Mouse (Mus musculus): ENCODE data around the gene Twist2. TPM values are rescaled to one million over a fixed set of nuclear protein-coding genes. Genes with fewer than 3 reads are reported as not detected.

Gene Twist2
- 64.4 and 65.0 TPM in 2 replicates for polyA plus RNA-seq (2016; fragmentation: Nextera tagmentation; extraction: Ambion mirVana)

- Histone ChIP-seq H3K27ac (peak within 1 kb of the TSS; percentile 96), H3K9ac (peak within 1 kb of the TSS; percentile 72), H3K4me2 (replicated peaks) (peak within 1 kb of the TSS; percentile 88), H3K4me1 (peaks cover 29% of the 10 kb centered on the region), H3K4me3 (peak within 1 kb of the TSS; percentile 59), H3K36me3 (no peaks in the 10 kb centered on the region), H3K9me3 (no peaks in the 10 kb centered on the region), H3K27me3 (peaks cover 34% of the 10 kb centered on the region)
- WGBS, result under 1% methylated on average over 71 of the region's 77 CpGs
- peak; percentile 78 for ATAC-seq (ENCODE audit: insufficient number of reproducible peaks, insufficient read depth, low FRiP score, low TSS enrichment)
Observed at GRCm38 (mm10) chr1:91800967-91801843, at the start of gene Twist2. Gene Twist2 (plus strand): TSS chr1:91801461.

- Histone ChIP-seq H3K27me3 (no peaks in the 10 kb centered on the region), H3K27ac (no peak overlapping the region), H3K4me3 (no peak overlapping the region), H3K9ac (no peak overlapping the region), H3K4me2 (replicated peaks) (no peak overlapping the region), H3K4me1 (peaks cover 19% of the 10 kb centered on the region), H3K9me3 (no peaks in the 10 kb centered on the region), H3K36me3 (no peaks in the 10 kb centered on the region)
- 72% methylated on average over 9 of the region's 9 CpGs for WGBS
- ATAC-seq (ENCODE audit: insufficient number of reproducible peaks, insufficient read depth, low FRiP score, low TSS enrichment), result no peak
Observed at GRCm38 (mm10) chr1:91752931-91753330, 48.3 kb upstream of the Twist2 start.

GRCm38 (mm10) chr1:91755102-91755501, 46.2 kb upstream of the Twist2 start:
- Histone ChIP-seq H3K9me3 (no peaks in the 10 kb centered on the region), H3K27me3 (no peaks in the 10 kb centered on the region), H3K4me2 (replicated peaks) (peak overlapping the region; percentile 37), H3K36me3 (no peaks in the 10 kb centered on the region), H3K27ac (no peak overlapping the region), H3K4me1 (peaks cover 32% of the 10 kb centered on the region), H3K9ac (no peak overlapping the region), H3K4me3 (no peak overlapping the region)
- peak; percentile 71 for ATAC-seq (ENCODE audit: insufficient number of reproducible peaks, insufficient read depth, low FRiP score, low TSS enrichment)
- 2% methylated on average over 9 of the region's 9 CpGs for WGBS

- H3K9ac ChIP-seq, result no peak overlapping the region; the same call in 1 of the 2 replicates
- peaks cover 49% of the 10 kb centered on the region for H3K4me1 ChIP-seq
- H3K4me3 ChIP-seq, result no peak overlapping the region
- no peaks in the 10 kb centered on the region for H3K9me3 ChIP-seq
- H3K36me3 ChIP-seq, result no peaks in the 10 kb centered on the region
- peak overlapping the region; percentile 36 for H3K4me2 ChIP-seq (replicated peaks)
- WGBS, result 25% methylated on average over 16 of the region's 16 CpGs
- H3K27me3 ChIP-seq, result no peaks in the 10 kb centered on the region
- peak overlapping the region; percentile 72 for H3K27ac ChIP-seq
- no peak for ATAC-seq (ENCODE audit: insufficient number of reproducible peaks, insufficient read depth, low FRiP score, low TSS enrichment)
Observed at GRCm38 (mm10) chr1:91757292-91757691, 44.0 kb upstream of the Twist2 start.

- Histone ChIP-seq H3K9me3 (no peaks in the 10 kb centered on the region), H3K4me3 (no peak overlapping the region), H3K27ac (0 out of 2 replicates have a peak overlapping the region, but pooled peaks have one; percentile 66), H3K9ac (no peak overlapping the region), H3K27me3 (no peaks in the 10 kb centered on the region), H3K4me1 (peaks cover 56% of the 10 kb centered on the region), H3K36me3 (no peaks in the 10 kb centered on the region), H3K4me2 (replicated peaks) (no peak overlapping the region)
- WGBS, result 32% methylated on average over 2 of the region's 2 CpGs
- ATAC-seq (ENCODE audit: insufficient number of reproducible peaks, insufficient read depth, low FRiP score, low TSS enrichment), result no peak
Observed at GRCm38 (mm10) chr1:91758143-91758542, 43.1 kb upstream of the Twist2 start.

- H3K4me1 ChIP-seq, result peaks cover 60% of the 10 kb centered on the region
- H3K9me3 ChIP-seq, result no peaks in the 10 kb centered on the region
- no peaks in the 10 kb centered on the region for H3K27me3 ChIP-seq
- H3K4me3 ChIP-seq, result no peak overlapping the region
- peak overlapping the region; percentile 4 for H3K4me2 ChIP-seq (replicated peaks)
- 26% methylated on average over 12 of the region's 12 CpGs for WGBS
- ATAC-seq (ENCODE audit: insufficient number of reproducible peaks, insufficient read depth, low FRiP score, low TSS enrichment), result no peak
- H3K9ac ChIP-seq, result no peak overlapping the region
- no peaks in the 10 kb centered on the region for H3K36me3 ChIP-seq
- peak overlapping the region; percentile 66 for H3K27ac ChIP-seq
Observed at GRCm38 (mm10) chr1:91758600-91759515, 42.4 kb upstream of the Twist2 start.

GRCm38 (mm10) chr1:91760140-91760986, 40.9 kb upstream of the Twist2 start:
- no peak overlapping the region for H3K9ac ChIP-seq
- H3K4me1 ChIP-seq, result peaks cover 52% of the 10 kb centered on the region
- 32% methylated on average over 14 of the region's 14 CpGs for WGBS
- H3K4me3 ChIP-seq, result no peak overlapping the region
- H3K4me2 ChIP-seq (replicated peaks), result peak overlapping the region; percentile 16
- H3K36me3 ChIP-seq, result no peaks in the 10 kb centered on the region
- H3K9me3 ChIP-seq, result no peaks in the 10 kb centered on the region
- no peaks in the 10 kb centered on the region for H3K27me3 ChIP-seq
- peak overlapping the region; percentile 90 for H3K27ac ChIP-seq
- peak; percentile 53; the same call in 1 of the 2 replicates for ATAC-seq (ENCODE audit: insufficient number of reproducible peaks, insufficient read depth, low FRiP score, low TSS enrichment)

GRCm38 (mm10) chr1:91762528-91763091, 38.7 kb upstream of the Twist2 start:
- no peaks in the 10 kb centered on the region for H3K27me3 ChIP-seq
- H3K4me3 ChIP-seq, result no peak overlapping the region
- no peaks in the 10 kb centered on the region for H3K9me3 ChIP-seq
- ATAC-seq (ENCODE audit: insufficient number of reproducible peaks, insufficient read depth, low FRiP score, low TSS enrichment), result no peak
- H3K27ac ChIP-seq, result peak overlapping the region; percentile 13; the same call in 1 of the 2 replicates
- peaks cover 42% of the 10 kb centered on the region for H3K4me1 ChIP-seq
- no peak overlapping the region for H3K4me2 ChIP-seq (replicated peaks)
- H3K9ac ChIP-seq, result no peak overlapping the region
- H3K36me3 ChIP-seq, result no peaks in the 10 kb centered on the region
- WGBS, result 56% methylated on average over 12 of the region's 12 CpGs

- no peak overlapping the region for H3K4me3 ChIP-seq
- 10% methylated on average over 12 of the region's 12 CpGs for WGBS
- H3K4me1 ChIP-seq, result peaks cover 25% of the 10 kb centered on the region
- no peaks in the 10 kb centered on the region for H3K36me3 ChIP-seq
- peak overlapping the region; percentile 13; the same call in 1 of the 2 replicates for H3K4me2 ChIP-seq (replicated peaks)
- ATAC-seq (ENCODE audit: insufficient number of reproducible peaks, insufficient read depth, low FRiP score, low TSS enrichment), result no peak
- no peaks in the 10 kb centered on the region for H3K27me3 ChIP-seq
- H3K27ac ChIP-seq, result 0 out of 2 replicates have a peak overlapping the region, but pooled peaks have one; percentile 42
- no peak overlapping the region for H3K9ac ChIP-seq
- no peaks in the 10 kb centered on the region for H3K9me3 ChIP-seq
Observed at GRCm38 (mm10) chr1:91770221-91770624, 31.0 kb upstream of the Twist2 start.

- Histone ChIP-seq H3K4me1 (peaks cover 25% of the 10 kb centered on the region), H3K27me3 (no peaks in the 10 kb centered on the region), H3K9ac (no peak overlapping the region), H3K27ac (0 out of 2 replicates have a peak overlapping the region, but pooled peaks have one; percentile 42), H3K4me3 (no peak overlapping the region), H3K36me3 (no peaks in the 10 kb centered on the region), H3K9me3 (no peaks in the 10 kb centered on the region), H3K4me2 (replicated peaks) (peak overlapping the region; percentile 13; the same call in 1 of the 2 replicates)
- 9% methylated on average over 10 of the region's 10 CpGs for WGBS
- ATAC-seq (ENCODE audit: insufficient number of reproducible peaks, insufficient read depth, low FRiP score, low TSS enrichment), result no peak
Observed at GRCm38 (mm10) chr1:91770676-91771075, 30.6 kb upstream of the Twist2 start.

Measured in embryonic facial prominence, embryonic 12.5 days (tissue).